Mouse (Mus musculus): ENCODE measurements around the gene Mpv17l. TPM values are rescaled to one million over a fixed set of nuclear protein-coding genes. Genes with fewer than 3 reads are reported as not detected.

Mpv17l gene
- polyA plus RNA-seq, 1 experiment from 2014 or later, result 8.1 TPM

DNA sequence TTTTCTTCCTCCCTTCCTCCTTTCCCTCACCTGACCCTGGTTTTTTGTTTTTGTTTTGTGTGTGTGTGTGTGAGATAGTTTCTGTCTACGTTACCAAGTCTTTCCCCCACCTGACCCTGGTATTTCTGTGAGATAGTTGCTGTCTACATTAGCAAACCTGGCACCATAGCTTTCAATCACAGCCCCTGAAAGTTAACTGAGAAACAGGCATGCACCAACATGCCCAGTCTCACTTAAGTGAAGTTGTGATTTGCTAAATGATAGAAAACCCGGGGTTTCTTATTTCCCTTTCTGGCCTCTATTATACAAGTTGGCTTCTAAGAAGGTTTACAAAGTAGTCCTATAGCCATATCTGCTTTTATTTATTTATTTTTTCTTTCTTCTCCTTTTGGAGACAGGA, 12.5 kb upstream of the Mpv17l start:
- Histone ChIP-seq H3K4me3 (ENCODE audit: low read depth, low read length) (no peak overlapping the region), H3K9ac (ENCODE audit: low read length) (no peak overlapping the region), H3K4me1 (replicated peaks; ENCODE audit: control insufficient read depth, insufficient read depth, low read length) (no peaks in the 10 kb centered on the region; the same call in 1 of the 2 replicates), H3K27me3 (replicated peaks; ENCODE audit: control insufficient read depth, insufficient read depth, low read length) (no peaks in the 10 kb centered on the region), H3K36me3 (ENCODE audit: control insufficient read depth, insufficient read depth, low read length) (no peaks in the 10 kb centered on the region), H3K9me3 (ENCODE audit: control insufficient read depth, low read length) (no peaks in the 10 kb centered on the region), H3K27ac (ENCODE audit: low read depth) (no peak overlapping the region), H3K4me2 (ENCODE audit: low read length) (no peak overlapping the region)
- ATAC-seq (replicated peaks; ENCODE audit: low FRiP score, low TSS enrichment, low read depth), result no peak
- DNase-seq (ENCODE audit: low spot score), result no peak
- WGBS, result 89% methylated on average over 2 of the region's 2 CpGs

DNA sequence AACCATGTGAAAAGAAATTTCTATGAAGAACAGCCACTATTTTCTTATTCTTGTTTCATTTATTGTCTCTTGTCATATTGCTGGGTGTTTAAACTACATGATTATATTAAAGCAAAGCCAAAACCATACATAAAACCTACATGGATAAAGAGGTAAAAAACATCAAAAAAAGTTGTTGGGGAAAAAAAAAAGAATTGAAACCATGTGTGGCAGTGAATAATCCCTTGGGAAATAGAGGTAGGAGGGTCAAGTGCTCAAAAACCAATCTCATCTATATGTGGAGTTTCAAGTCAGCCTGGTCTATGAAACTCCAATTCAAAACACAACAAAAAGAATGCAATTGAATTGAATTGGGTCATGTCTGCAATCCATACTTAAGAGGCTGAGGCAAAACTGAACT, 10.1 kb upstream of the Mpv17l start:
- Histone ChIP-seq H3K9me3 (ENCODE audit: control insufficient read depth, low read length) (no peaks in the 10 kb centered on the region), H3K27me3 (replicated peaks; ENCODE audit: control insufficient read depth, insufficient read depth, low read length) (no peaks in the 10 kb centered on the region), H3K27ac (ENCODE audit: low read depth) (no peak overlapping the region), H3K4me3 (ENCODE audit: low read depth, low read length) (no peak overlapping the region), H3K36me3 (ENCODE audit: control insufficient read depth, insufficient read depth, low read length) (no peaks in the 10 kb centered on the region), H3K9ac (ENCODE audit: low read length) (no peak overlapping the region), H3K4me1 (replicated peaks; ENCODE audit: control insufficient read depth, insufficient read depth, low read length) (no peaks in the 10 kb centered on the region; the same call in 1 of the 2 replicates), H3K4me2 (ENCODE audit: low read length) (no peak overlapping the region)
- ATAC-seq (replicated peaks; ENCODE audit: low FRiP score, low TSS enrichment, low read depth) (no peak), DNase-seq (ENCODE audit: low spot score) (no peak)

DNA sequence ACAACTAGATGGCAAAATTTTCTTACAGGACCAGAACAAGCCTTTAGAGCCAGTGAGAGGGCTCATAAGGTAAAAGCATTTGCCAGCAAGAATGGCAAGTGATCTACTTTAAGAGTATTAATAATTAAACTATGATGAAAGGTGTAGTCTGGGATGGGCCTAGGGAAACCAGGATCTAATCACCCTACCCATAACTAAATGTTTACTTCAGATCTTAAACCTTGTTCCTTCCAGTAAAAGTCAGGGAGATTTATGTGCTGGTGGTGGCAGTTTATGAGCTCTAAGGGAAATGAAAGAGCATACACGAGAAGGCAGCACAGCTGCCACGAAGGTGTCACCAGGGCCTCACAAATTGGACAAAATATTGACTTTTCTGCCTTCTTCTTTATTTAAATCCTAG, 8.9 kb upstream of the Mpv17l start:
- H3K9me3 ChIP-seq (ENCODE audit: control insufficient read depth, low read length), result no peaks in the 10 kb centered on the region
- no peak overlapping the region for H3K4me2 ChIP-seq (ENCODE audit: low read length)
- no peaks in the 10 kb centered on the region for H3K36me3 ChIP-seq (ENCODE audit: control insufficient read depth, insufficient read depth, low read length)
- no peaks in the 10 kb centered on the region; the same call in 1 of the 2 replicates for H3K4me1 ChIP-seq (replicated peaks; ENCODE audit: control insufficient read depth, insufficient read depth, low read length)
- no peak overlapping the region for H3K4me3 ChIP-seq (ENCODE audit: low read depth, low read length)
- H3K27ac ChIP-seq (ENCODE audit: low read depth), result no peak overlapping the region
- no peak for DNase-seq (ENCODE audit: low spot score)
- WGBS, result 50% methylated on average over 2 of the region's 2 CpGs
- no peak; the same call in 1 of the 2 replicates for ATAC-seq (replicated peaks; ENCODE audit: low FRiP score, low TSS enrichment, low read depth)
- H3K27me3 ChIP-seq (replicated peaks; ENCODE audit: control insufficient read depth, insufficient read depth, low read length), result no peaks in the 10 kb centered on the region
- no peak overlapping the region for H3K9ac ChIP-seq (ENCODE audit: low read length)

DNA sequence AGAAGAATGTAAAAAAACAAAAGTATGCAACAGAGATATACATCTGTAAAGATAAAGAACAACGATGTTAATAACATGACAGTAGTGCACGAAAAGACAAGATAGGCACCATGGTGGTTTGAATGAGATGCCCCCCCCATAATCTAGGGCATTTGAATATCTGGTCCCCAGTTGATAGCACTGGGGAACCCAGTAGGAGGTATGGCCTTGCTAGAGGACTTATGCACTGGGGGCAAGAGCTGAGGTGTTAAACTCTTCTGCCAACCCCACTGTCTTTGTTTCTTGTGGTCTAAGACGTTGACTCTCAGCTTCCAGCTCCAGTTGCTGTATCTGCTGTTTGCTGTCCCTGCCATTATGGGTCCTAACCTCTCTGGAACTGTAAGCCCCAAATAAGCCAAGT, 7.2 kb upstream of the Mpv17l start:
- no peaks in the 10 kb centered on the region for H3K9me3 ChIP-seq (ENCODE audit: control insufficient read depth, low read length)
- DNase-seq (ENCODE audit: low spot score) (no peak), ATAC-seq (replicated peaks; ENCODE audit: low FRiP score, low TSS enrichment, low read depth) (no peak)
- no peak overlapping the region for H3K9ac ChIP-seq (ENCODE audit: low read length)
- H3K27ac ChIP-seq (ENCODE audit: low read depth), result no peak overlapping the region
- no peaks in the 10 kb centered on the region for H3K27me3 ChIP-seq (replicated peaks; ENCODE audit: control insufficient read depth, insufficient read depth, low read length)
- no peak overlapping the region for H3K4me2 ChIP-seq (ENCODE audit: low read length)
- no peaks in the 10 kb centered on the region for H3K36me3 ChIP-seq (ENCODE audit: control insufficient read depth, insufficient read depth, low read length)
- H3K4me3 ChIP-seq (ENCODE audit: low read depth, low read length), result no peak overlapping the region
- WGBS, result 81% methylated on average over 3 of the region's 3 CpGs
- no peaks in the 10 kb centered on the region for H3K4me1 ChIP-seq (replicated peaks; ENCODE audit: control insufficient read depth, insufficient read depth, low read length)

- Histone ChIP-seq H3K4me2 (ENCODE audit: low read length) (no peak overlapping the region), H3K27ac (ENCODE audit: low read depth) (no peak overlapping the region), H3K9me3 (ENCODE audit: control insufficient read depth, low read length) (no peaks in the 10 kb centered on the region), H3K9ac (ENCODE audit: low read length) (no peak overlapping the region), H3K4me1 (replicated peaks; ENCODE audit: control insufficient read depth, insufficient read depth, low read length) (no peaks in the 10 kb centered on the region), H3K36me3 (ENCODE audit: control insufficient read depth, insufficient read depth, low read length) (no peaks in the 10 kb centered on the region), H3K27me3 (replicated peaks; ENCODE audit: control insufficient read depth, insufficient read depth, low read length) (no peaks in the 10 kb centered on the region), H3K4me3 (ENCODE audit: low read depth, low read length) (no peak overlapping the region)
- ATAC-seq (replicated peaks; ENCODE audit: low FRiP score, low TSS enrichment, low read depth), result no peak
- DNase-seq (ENCODE audit: low spot score), result no peak
- WGBS, result 79% methylated on average over 3 of the region's 3 CpGs
These were observed 6.6 kb upstream of the Mpv17l start for GRCm38 (mm10) chr16:13896357-13896756.

- no peak overlapping the region for H3K4me2 ChIP-seq (ENCODE audit: low read length)
- H3K36me3 ChIP-seq (ENCODE audit: control insufficient read depth, insufficient read depth, low read length), result no peaks in the 10 kb centered on the region
- ATAC-seq (replicated peaks; ENCODE audit: low FRiP score, low TSS enrichment, low read depth) (no peak), DNase-seq (ENCODE audit: low spot score) (no peak)
- no peaks in the 10 kb centered on the region for H3K9me3 ChIP-seq (ENCODE audit: control insufficient read depth, low read length)
- no peak overlapping the region for H3K27ac ChIP-seq (ENCODE audit: low read depth)
- no peaks in the 10 kb centered on the region for H3K27me3 ChIP-seq (replicated peaks; ENCODE audit: control insufficient read depth, insufficient read depth, low read length)
- no peak overlapping the region for H3K4me3 ChIP-seq (ENCODE audit: low read depth, low read length)
- H3K9ac ChIP-seq (ENCODE audit: low read length), result no peak overlapping the region
- 51% methylated on average over 2 of the region's 2 CpGs for WGBS
- peaks cover 3% of the 10 kb centered on the region for H3K4me1 ChIP-seq (replicated peaks; ENCODE audit: control insufficient read depth, insufficient read depth, low read length)
These were observed 4.0 kb upstream of the Mpv17l start for GRCm38 (mm10) chr16:13898981-13899380.

DNA sequence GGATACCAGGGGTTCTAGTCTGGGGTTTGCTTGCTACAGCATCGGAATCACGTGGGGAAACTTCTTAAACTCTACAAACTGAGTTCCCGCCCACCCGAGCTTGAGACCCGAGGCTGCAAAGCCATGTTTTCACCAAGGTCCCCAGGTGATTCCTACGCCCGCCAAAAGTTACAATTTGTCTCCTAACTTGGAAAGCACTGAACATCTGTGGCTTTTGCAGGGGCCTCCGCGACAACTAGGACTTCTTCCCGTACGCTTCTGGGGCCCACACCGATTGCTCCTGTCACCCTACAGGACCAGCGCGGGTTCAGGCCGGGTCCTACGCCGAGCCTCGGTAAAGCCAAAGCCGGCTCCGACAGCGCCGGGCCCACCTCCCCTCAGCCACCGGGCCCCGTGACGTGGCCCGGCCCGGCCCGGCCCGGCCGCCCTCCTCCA, 547 bp upstream of the Mpv17l start:
- Histone ChIP-seq H3K9me3 (ENCODE audit: control insufficient read depth, low read length) (no peaks in the 10 kb centered on the region), H3K9ac (ENCODE audit: low read length) (peak overlapping the region; percentile 95), H3K27ac (ENCODE audit: low read depth) (peak overlapping the region; percentile 88), H3K4me1 (replicated peaks; ENCODE audit: control insufficient read depth, insufficient read depth, low read length) (peaks cover 3% of the 10 kb centered on the region), H3K27me3 (replicated peaks; ENCODE audit: control insufficient read depth, insufficient read depth, low read length) (no peaks in the 10 kb centered on the region), H3K36me3 (ENCODE audit: control insufficient read depth, insufficient read depth, low read length) (no peaks in the 10 kb centered on the region), H3K4me3 (ENCODE audit: low read depth, low read length) (peak overlapping the region; percentile 98), H3K4me2 (ENCODE audit: low read length) (peak overlapping the region; percentile 72)
- DNase-seq (ENCODE audit: low spot score) (no peak), ATAC-seq (replicated peaks; ENCODE audit: low FRiP score, low TSS enrichment, low read depth) (no peak)
- under 1% methylated on average over 24 of the region's 30 CpGs for WGBS

GRCm38 (mm10) chr16:13903488-13903887, 527 bp downstream of the Mpv17l start:
- no peaks in the 10 kb centered on the region for H3K36me3 ChIP-seq (ENCODE audit: control insufficient read depth, insufficient read depth, low read length)
- H3K27ac ChIP-seq (ENCODE audit: low read depth), result peak overlapping the region; percentile 88; the same call in 1 of the 2 replicates
- no peaks in the 10 kb centered on the region for H3K9me3 ChIP-seq (ENCODE audit: control insufficient read depth, low read length)
- DNase-seq (ENCODE audit: low spot score) (no peak), ATAC-seq (replicated peaks; ENCODE audit: low FRiP score, low TSS enrichment, low read depth) (peak; percentile 84)
- 7% methylated on average over 8 of the region's 8 CpGs for WGBS
- H3K4me2 ChIP-seq (ENCODE audit: low read length), result peak overlapping the region; percentile 58
- peak overlapping the region; percentile 95 for H3K9ac ChIP-seq (ENCODE audit: low read length)
- H3K4me1 ChIP-seq (replicated peaks; ENCODE audit: control insufficient read depth, insufficient read depth, low read length), result peaks cover 3% of the 10 kb centered on the region
- no peaks in the 10 kb centered on the region for H3K27me3 ChIP-seq (replicated peaks; ENCODE audit: control insufficient read depth, insufficient read depth, low read length)
- peak overlapping the region; percentile 98 for H3K4me3 ChIP-seq (ENCODE audit: low read depth, low read length)

DNA sequence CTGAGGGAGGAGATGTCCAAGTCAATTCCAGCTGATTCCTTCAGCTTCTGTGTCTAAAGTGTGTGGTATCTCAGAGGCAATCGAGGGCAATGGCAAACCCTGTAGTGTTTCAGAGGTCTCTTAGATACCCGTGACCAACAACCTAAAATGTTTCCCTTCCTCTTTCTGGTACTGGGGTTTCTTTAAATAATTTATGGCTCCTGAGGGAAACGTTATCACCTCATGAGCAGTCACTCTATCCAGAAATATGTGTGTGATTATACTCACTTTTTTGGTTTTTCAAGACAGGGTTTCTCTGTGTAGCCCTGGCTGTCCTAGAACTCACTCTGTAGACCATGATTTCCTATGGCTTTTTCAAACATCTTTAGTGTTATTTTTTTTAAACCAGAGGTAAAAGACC, 4.3 kb downstream of the Mpv17l start:
- H3K4me1 ChIP-seq (replicated peaks; ENCODE audit: control insufficient read depth, insufficient read depth, low read length), result peaks cover 3% of the 10 kb centered on the region
- ATAC-seq (replicated peaks; ENCODE audit: low FRiP score, low TSS enrichment, low read depth), result no peak

More for the DNA sequence above, 4.3 kb downstream of the Mpv17l start:
- Histone ChIP-seq H3K4me3 (ENCODE audit: low read depth, low read length) (no peak overlapping the region), H3K27ac (ENCODE audit: low read depth) (no peak overlapping the region), H3K9ac (ENCODE audit: low read length) (no peak overlapping the region), H3K4me2 (ENCODE audit: low read length) (no peak overlapping the region), H3K9me3 (ENCODE audit: control insufficient read depth, low read length) (no peaks in the 10 kb centered on the region), H3K27me3 (replicated peaks; ENCODE audit: control insufficient read depth, insufficient read depth, low read length) (no peaks in the 10 kb centered on the region), H3K36me3 (ENCODE audit: control insufficient read depth, insufficient read depth, low read length) (no peaks in the 10 kb centered on the region)
- DNase-seq (ENCODE audit: low spot score), result no peak
- WGBS, result 76% methylated on average over 3 of the region's 3 CpGs
